Mouse (Mus musculus) mouse embryonic stem cell (cell line): Measurements from ENCODE around the gene Serinc2.

Experiments
- in situ Hi-C, 2 experiments: fragments of 300-500 bp; cut with MboI; formaldehyde crosslinking; loops; 1 replicate in 1 of 2; 3 replicates in 1 of 2; pipeline ENCODE4 v1.14.3; 2019 to 2020; ENCODE audit warnings: low sequenced_read_pairs in 2 of 2, low pct_unique_long_range_greater_than_20kb in 1 of 2, mixed read lengths in 1 of 2; ENCODE audit not compliant: unreplicated experiment in 1 of 2

The Serinc2 gene

DNA sequence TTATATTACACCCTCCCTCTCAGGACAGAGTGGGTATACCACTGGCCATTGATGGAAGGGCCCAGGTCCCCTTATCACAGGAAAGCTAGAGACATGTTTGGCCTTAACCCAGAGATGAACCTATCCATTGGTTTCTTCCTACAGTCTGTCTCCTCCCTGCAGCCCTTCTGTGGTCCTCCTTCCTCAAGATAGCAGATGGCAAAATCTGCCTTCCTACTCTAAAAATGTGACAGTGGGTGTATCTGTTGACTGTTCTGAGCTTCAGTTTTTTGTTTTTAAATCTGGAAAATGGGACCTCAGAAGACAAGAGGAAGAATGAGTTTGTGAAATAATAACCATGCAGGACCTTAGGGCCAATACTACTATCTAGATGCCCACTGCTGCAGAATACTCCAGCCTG lies 54.9 kb downstream of the Serinc2 start:
- in situ Hi-C loops = no loop called here

GRCm38 (mm10) chr4:130222179-130222578 lies 56.8 kb downstream of the Serinc2 start, which contains the start of gene Gm853:
TSS of gene Gm853 (minus strand) at chr4:130222401.
- in situ Hi-C loops = no loop called here

DNA sequence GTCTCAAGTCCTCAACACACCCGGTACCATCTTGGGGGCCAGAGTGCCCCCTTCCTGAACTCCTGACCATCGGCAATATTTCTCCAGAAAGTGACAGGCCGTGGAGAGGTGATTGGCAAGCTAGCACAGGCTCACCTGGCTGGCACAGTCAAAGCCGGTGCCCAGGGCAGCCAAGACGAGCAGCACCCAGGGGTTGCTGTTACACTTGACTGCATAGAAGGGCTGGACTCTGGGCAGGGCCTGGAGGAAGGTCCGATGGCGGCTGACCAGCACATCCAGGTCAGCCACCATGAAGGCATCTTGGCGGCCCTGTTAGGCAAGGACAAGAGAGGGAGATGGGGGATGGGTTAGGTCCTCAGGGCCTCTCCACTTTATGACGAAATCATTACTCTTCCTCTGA lies 58.8 kb downstream of the Serinc2 start:
- in situ Hi-C loops = no loop called here

DNA sequence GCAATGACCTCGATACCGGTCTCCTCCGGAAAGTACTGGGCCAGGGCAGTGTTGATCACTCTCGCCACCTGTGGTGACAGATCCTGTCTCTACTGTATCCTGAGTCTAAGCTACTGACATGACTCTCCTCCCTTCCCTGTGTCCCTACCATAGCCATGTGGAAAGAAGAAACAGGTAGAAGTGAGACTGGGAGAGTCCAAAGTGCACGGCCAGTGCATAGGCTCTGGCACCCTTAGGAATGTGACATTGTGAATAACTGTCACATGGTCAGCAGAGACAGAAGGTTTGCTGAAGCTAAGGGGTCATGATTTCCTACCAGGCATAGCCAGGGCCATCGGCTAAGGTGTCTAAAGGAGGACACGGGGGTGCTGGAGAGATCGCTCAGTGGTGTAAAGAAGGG lies 63.6 kb downstream of the Serinc2 start:
- in situ Hi-C loops = no loop called here

GRCm38 (mm10) chr4:130213857-130214256 lies 65.1 kb downstream of the Serinc2 start:
- in situ Hi-C loops = no loop called here

GRCm38 (mm10) chr4:130213197-130213596 lies 65.8 kb downstream of the Serinc2 start:
- in situ Hi-C loops = no loop called here

GRCm38 (mm10) chr4:130212421-130212820 lies 66.6 kb downstream of the Serinc2 start:
- in situ Hi-C loops = no loop called here

- in situ Hi-C loops = no loop called here
Measured at GRCm38 (mm10) chr4:130211870-130212269, 67.1 kb downstream of the Serinc2 start.
